ENCODE assay signal across 14 mouse cellular contexts in genomic region chr9:40331411-40332286, GRCm38 (mm10).
A peak's percentile ranks its signal among the peaks of the same experiment; 100 is the strongest.
DNase-seq lines count a peak whose midpoint lies in the region; ATAC-seq and TF ChIP-seq lines count a peak whose summit lies in the region.
"Had no signal": no experiment of that assay in that cellular context is flagged by ENCODE, and none has a peak within 500 bp of the region (broad histone marks: within the 10 kb centered on the region; RNA-seq: fewer than 3 reads in every experiment).

No protein-coding gene starts in this region.

- H3K36me3 ChIP-seq in heart, embryonic 10.5 days, result no peaks in the 10 kb centered on the region; the same call in 1 of the 2 replicates
- H3K36me3 ChIP-seq in E14TG2a.4 (ENCODE audit: insufficient read depth, low read length), result peaks cover 25% of the 10 kb centered on the region
- no peaks in the 10 kb centered on the region for H3K36me3 ChIP-seq in liver, embryonic 11.5 days (ENCODE audit: control insufficient read depth, insufficient read depth, low read length)
- H3K36me3 ChIP-seq: embryonic facial prominence, embryonic 15.5 days; heart, embryonic 12.5 days; midbrain, embryonic 12.5 days had no signal

- no peak overlapping the region for H3K4me3 ChIP-seq in heart, embryonic 10.5 days
- H3K4me3 ChIP-seq in E14TG2a.4 (replicated peaks; ENCODE audit: low read length), result peak overlapping the region; percentile 80
- no peak overlapping the region for H3K4me3 ChIP-seq in liver, embryonic 11.5 days (ENCODE audit: low read depth, low read length)
- H3K4me3 ChIP-seq: embryonic facial prominence, embryonic 15.5 days; heart, embryonic 12.5 days; midbrain, embryonic 12.5 days had no signal

- H3K9ac ChIP-seq in liver, embryonic 11.5 days (ENCODE audit: low read depth, low read length), result no peak overlapping the region
- H3K9ac ChIP-seq: embryonic facial prominence, embryonic 15.5 days; heart, embryonic 12.5 days; midbrain, embryonic 12.5 days had no signal

- peaks cover 18% of the 10 kb centered on the region for H3K4me1 ChIP-seq in heart, embryonic 10.5 days
- H3K4me1 ChIP-seq in E14TG2a.4 (replicated peaks; ENCODE audit: low read depth, low read length), result peaks cover 68% of the 10 kb centered on the region
- no peaks in the 10 kb centered on the region; the same call in 1 of the 2 replicates for H3K4me1 ChIP-seq in liver, embryonic 11.5 days (replicated peaks; ENCODE audit: control insufficient read depth, insufficient read depth, low read length)
- H3K4me1 ChIP-seq: embryonic facial prominence, embryonic 15.5 days; midbrain, embryonic 12.5 days had no signal

- no peak overlapping the region for H3K4me2 ChIP-seq in liver, embryonic 11.5 days
- H3K4me2 ChIP-seq: embryonic facial prominence, embryonic 15.5 days; heart, embryonic 12.5 days; midbrain, embryonic 12.5 days had no signal

- no peak for ATAC-seq in liver, embryonic 11.5 days (replicated peaks; ENCODE audit: low FRiP score)

- WGBS in heart, embryonic 10.5 days, result 86% methylated on average over 15 of the region's 15 CpGs
- 90% methylated on average over 15 of the region's 15 CpGs for WGBS in liver, embryonic 11.5 days

- H3K27me3 ChIP-seq in heart, embryonic 10.5 days (ENCODE audit: insufficient read depth, poor library complexity, severe bottlenecking), result no peaks in the 10 kb centered on the region
- no peaks in the 10 kb centered on the region for H3K27me3 ChIP-seq in E14TG2a.4 (ENCODE audit: insufficient read depth, low read length)
- H3K27me3 ChIP-seq in liver, embryonic 11.5 days (replicated peaks; ENCODE audit: control insufficient read depth, insufficient read depth, low read length), result no peaks in the 10 kb centered on the region
- H3K27me3 ChIP-seq: CH12.LX; embryonic facial prominence, embryonic 15.5 days; midbrain, embryonic 12.5 days had no signal

- no peak overlapping the region for H3K27ac ChIP-seq in heart, embryonic 10.5 days
- H3K27ac ChIP-seq in liver, embryonic 11.5 days (ENCODE audit: low read depth, low read length), result no peak overlapping the region
- H3K27ac ChIP-seq: embryonic facial prominence, embryonic 15.5 days; midbrain, embryonic 12.5 days had no signal

- no peaks in the 10 kb centered on the region for H3K9me3 ChIP-seq in heart, embryonic 10.5 days
- peaks cover under 1% of the 10 kb centered on the region; the same call in 1 of the 2 replicates for H3K9me3 ChIP-seq in E14TG2a.4 (ENCODE audit: low read length)
- no peaks in the 10 kb centered on the region for H3K9me3 ChIP-seq in liver, embryonic 11.5 days (ENCODE audit: control insufficient read depth, low read length)
- H3K9me3 ChIP-seq: embryonic facial prominence, embryonic 15.5 days; heart, embryonic 12.5 days; midbrain, embryonic 12.5 days had no signal

- no peak for TF ChIP-seq CTCF in E14TG2a.4 (conservative IDR thresholded peaks at IDR 0.05; ENCODE audit: low read length)

- DNase-seq in cerebellum, adult 11 months, result peak; percentile 56
- DNase-seq in cerebellum, postnatal 36 days, result no peak
- DNase-seq in heart, adult 11 months, result peak; percentile 87
- no peak for DNase-seq in heart, embryonic 10.5 days (ENCODE audit: low spot score)
- peak; percentile 73 for DNase-seq in cerebellum, adult 9-10 months
- DNase-seq in spleen, postnatal 10 days (ENCODE audit: low spot score in 2 of 2), result no peak
- DNase-seq in liver, embryonic 11.5 days (ENCODE audit: low spot score), result no peak
- DNase-seq: kidney, adult 8-10 months; liver had no signal

Comparison
In these comparisons a context has a peak if more than half of its experiments do, and no peak if none do; other contexts are left out.
1. DNase-seq: peak in cerebellum, adult 11 months (single experiment), heart, adult 11 months (single experiment) and cerebellum, adult 9-10 months (single experiment); none in cerebellum, postnatal 36 days (0 of 2), heart, embryonic 10.5 days (single experiment), spleen, postnatal 10 days (0 of 2) and liver, embryonic 11.5 days (single experiment).